Mouse (Mus musculus) small intestine, adult 2 months (tissue): ENCODE measurements around the gene Porcn. TPM values are rescaled to one million over a fixed set of nuclear protein-coding genes. Genes with fewer than 3 reads are reported as not detected.
A peak's percentile ranks its signal among the peaks of the same experiment; 100 is the strongest.

Source experiments
- H3K27ac ChIP-seq: fragments of 200-500 bp; 2 replicates; pipeline ENCODE4 v1.5.1; 2012; ENCODE audit warnings: low read depth, low read length, control low read depth, inconsistent platforms; ENCODE audit not compliant: insufficient read depth
- H3K27me3 ChIP-seq: fragments of 200-500 bp; 2 replicates; pipeline ENCODE4 v1.6.1; 2012; ENCODE audit warnings: mild to moderate bottlenecking, moderate library complexity, low read length, inconsistent platforms; ENCODE audit not compliant: control insufficient read depth, insufficient read depth
- H3K36me3 ChIP-seq: fragments of 200-500 bp; 2 replicates; pipeline ENCODE4 v1.6.1; 2012; ENCODE audit warnings: mild to moderate bottlenecking, low read length, control low read depth, inconsistent platforms; ENCODE audit not compliant: control insufficient read depth, insufficient read depth
- H3K4me1 ChIP-seq: fragments of 200-500 bp; 2 replicates; pipeline ENCODE4 v1.6.1; 2012; ENCODE audit warnings: low read length, inconsistent platforms, mixed read lengths; ENCODE audit not compliant: control insufficient read depth, insufficient read depth, insufficient read length
- H3K4me3 ChIP-seq: fragments of 200-500 bp; 2 replicates; pipeline ENCODE4 v1.5.1; 2012; ENCODE audit warnings: low read depth, mild to moderate bottlenecking, control low read depth, inconsistent platforms, low read length, moderate library complexity
- CTCF ChIP-seq: fragments of 200-500 bp; IDR thresholded peaks from 2 replicates; pipeline ENCODE4 v1.5.1; 2012; ENCODE audit warnings: low read depth, mild to moderate bottlenecking, control low read depth, inconsistent platforms, low read length, moderate library complexity, mixed read lengths; ENCODE audit not compliant: insufficient replicate concordance, insufficient read length; ENCODE audit errors: extremely low read depth
- POLR2A ChIP-seq: fragments of 200-500 bp; IDR thresholded peaks from 2 replicates; pipeline ENCODE4 v1.6.1; 2012; ENCODE audit warnings: low read depth, mild to moderate bottlenecking, control low read depth, inconsistent platforms, low read length, moderate library complexity
- WGBS: fragments of 180-500 bp; shearing (Covaris S2); methylation state at CpG from one replicate; pipeline ENCODE4 v1.1.7; 2018; 5-methylcytosine and 5-hydroxymethylcytosine counted together
- polyA plus RNA-seq: library from polyadenylated mRNA; depleted of rRNA; stranded (reverse); fragments of >200 nt; gene quantifications from 2 replicates; pipeline ENCODE4 v1.2.3, GENCODE M21; 2012

Gene Porcn
- polyA plus RNA-seq, 1 experiment, result 6.8 TPM

GRCm38 (mm10) chrX:8206694-8207197, 421 bp upstream of the Porcn start:
- Histone ChIP-seq H3K27ac (no peak overlapping the region), H3K4me3 (peak overlapping the region; percentile 73), H3K27me3 (no peaks in the 10 kb centered on the region), H3K4me1 (no peaks in the 10 kb centered on the region; the same call in 1 of the 2 replicates), H3K36me3 (no peaks in the 10 kb centered on the region)
- 6% methylated on average over 11 of the region's 11 CpGs for WGBS
- TF ChIP-seq POLR2A (no peak), CTCF (no peak)

- WGBS, result 54% methylated on average over 7 of the region's 7 CpGs
- no peaks in the 10 kb centered on the region for H3K36me3 ChIP-seq
- H3K4me3 ChIP-seq, result no peak overlapping the region
- no peaks in the 10 kb centered on the region; the same call in 1 of the 2 replicates for H3K4me1 ChIP-seq
- TF ChIP-seq POLR2A, result no peak
- no peak for TF ChIP-seq CTCF
- H3K27ac ChIP-seq, result no peak overlapping the region
- H3K27me3 ChIP-seq, result no peaks in the 10 kb centered on the region
Observed at GRCm38 (mm10) chrX:8205551-8205950, 774 bp downstream of the Porcn start.

GRCm38 (mm10) chrX:8205088-8205487, 1.2 kb downstream of the Porcn start:
- no peak overlapping the region for H3K4me3 ChIP-seq

DNA sequence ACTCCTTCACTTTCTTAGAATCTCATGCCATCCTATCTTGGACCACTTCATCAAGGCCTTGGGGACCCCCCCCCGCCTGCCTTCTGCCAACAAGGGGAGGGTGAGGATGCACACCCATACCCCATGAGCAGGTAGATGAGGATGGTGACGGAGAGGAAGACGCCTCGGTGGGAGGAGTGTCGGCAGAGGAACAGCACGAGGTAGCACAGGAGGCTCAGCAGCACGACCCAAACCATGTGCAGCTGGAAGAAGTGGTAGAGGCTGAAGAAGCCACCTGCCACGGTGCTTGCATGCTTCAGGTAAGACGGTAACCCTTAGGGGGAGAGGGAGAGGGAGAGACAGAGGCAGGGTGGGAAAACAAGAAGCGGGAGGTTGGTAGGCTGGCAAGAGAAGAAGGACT, 2.2 kb downstream of the Porcn start:
- TF ChIP-seq CTCF (no peak), POLR2A (no peak)
- 87% methylated on average over 10 of the region's 10 CpGs for WGBS
- no peaks in the 10 kb centered on the region for H3K27me3 ChIP-seq
- H3K27ac ChIP-seq, result no peak overlapping the region
- no peaks in the 10 kb centered on the region; the same call in 1 of the 2 replicates for H3K4me1 ChIP-seq
- no peaks in the 10 kb centered on the region for H3K36me3 ChIP-seq
- H3K4me3 ChIP-seq, result no peak overlapping the region

More at GRCm38 (mm10) chrX:8205088-8205487, 1.2 kb downstream of the Porcn start:
- Histone ChIP-seq H3K27ac (no peak overlapping the region), H3K27me3 (no peaks in the 10 kb centered on the region), H3K36me3 (no peaks in the 10 kb centered on the region), H3K4me1 (no peaks in the 10 kb centered on the region; the same call in 1 of the 2 replicates)
- WGBS, result 72% methylated on average over 4 of the region's 4 CpGs
- no peak for TF ChIP-seq POLR2A
- TF ChIP-seq CTCF, result no peak

GRCm38 (mm10) chrX:8203105-8203504, 3.2 kb downstream of the Porcn start:
- H3K36me3 ChIP-seq, result no peaks in the 10 kb centered on the region
- no peak overlapping the region for H3K4me3 ChIP-seq
- H3K4me1 ChIP-seq, result no peaks in the 10 kb centered on the region; the same call in 1 of the 2 replicates
- H3K27ac ChIP-seq, result no peak overlapping the region
- H3K27me3 ChIP-seq, result no peaks in the 10 kb centered on the region
- 88% methylated on average over 14 of the region's 14 CpGs for WGBS
- TF ChIP-seq CTCF, result no peak

- WGBS, result 11% methylated on average over 10 of the region's 10 CpGs
- TF ChIP-seq POLR2A (no peak), CTCF (no peak)
- H3K36me3 ChIP-seq, result peaks cover 2% of the 10 kb centered on the region; the same call in 1 of the 2 replicates
Observed at GRCm38 (mm10) chrX:8193419-8193723, 13.0 kb downstream of the Porcn start, which contains the start of gene Ebp. Gene Ebp (minus strand): TSS chrX:8193512.

DNA sequence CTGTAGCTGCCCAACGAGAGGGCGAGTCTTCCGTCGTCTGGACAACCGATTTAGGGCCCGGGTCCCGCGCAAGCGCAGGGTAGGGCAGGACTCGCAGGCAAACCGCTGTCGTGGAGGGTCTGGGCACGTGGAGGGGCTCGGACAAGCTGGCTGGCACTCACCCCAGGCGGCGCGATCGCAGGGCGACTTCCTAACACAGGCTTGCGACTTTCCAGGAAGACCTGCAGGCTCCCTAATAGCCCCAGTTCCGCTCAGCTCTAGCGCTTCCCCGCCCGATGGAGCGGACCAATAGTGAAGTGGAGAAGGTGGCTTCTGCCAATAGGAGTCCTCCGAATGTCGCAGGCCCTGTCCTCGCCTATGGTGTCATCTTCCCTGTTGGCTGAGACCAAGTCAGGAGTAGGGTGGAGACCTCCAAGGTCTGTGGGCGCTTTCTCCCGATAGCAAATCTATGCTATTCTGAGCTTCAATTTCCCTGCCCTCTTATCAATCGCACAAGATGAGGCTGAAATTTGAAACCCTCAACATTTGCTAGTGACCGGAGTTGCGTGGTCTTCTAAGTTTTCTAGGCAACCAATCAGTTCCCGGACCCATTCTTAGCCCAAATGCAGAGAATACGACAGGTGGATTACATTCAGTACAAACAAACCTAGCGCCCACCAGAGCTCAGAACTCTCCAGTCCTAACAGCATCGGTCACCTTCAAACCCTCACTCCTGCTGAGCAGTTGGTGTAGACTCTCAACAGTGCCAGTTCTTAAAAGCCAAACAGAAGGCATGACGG, 13.5 kb downstream of the Porcn start:
- no peak for TF ChIP-seq CTCF
- TF ChIP-seq POLR2A, result peak; percentile 88
- Histone ChIP-seq H3K4me1 (no peaks in the 10 kb centered on the region; the same call in 1 of the 2 replicates), H3K4me3 (peak overlapping the region; percentile 90), H3K27ac (peak overlapping the region; percentile 82), H3K36me3 (peaks cover 2% of the 10 kb centered on the region; the same call in 1 of the 2 replicates), H3K27me3 (no peaks in the 10 kb centered on the region)
- 9% methylated on average over 38 of the region's 38 CpGs for WGBS

More at GRCm38 (mm10) chrX:8193419-8193723, 13.0 kb downstream of the Porcn start, which contains the start of gene Ebp:
- peak within 1 kb of the TSS; percentile 90 for H3K4me3 ChIP-seq
- H3K27me3 ChIP-seq, result no peaks in the 10 kb centered on the region
- no peaks in the 10 kb centered on the region; the same call in 1 of the 2 replicates for H3K4me1 ChIP-seq
- peak within 1 kb of the TSS; percentile 82 for H3K27ac ChIP-seq

GRCm38 (mm10) chrX:8192126-8192639, 14.1 kb downstream of the Porcn start:
- H3K27me3 ChIP-seq, result no peaks in the 10 kb centered on the region
- no peak for TF ChIP-seq POLR2A
- TF ChIP-seq CTCF, result no peak
- H3K36me3 ChIP-seq, result peaks cover 4% of the 10 kb centered on the region; the same call in 1 of the 2 replicates
- no peak overlapping the region for H3K27ac ChIP-seq
- 5% methylated on average over 13 of the region's 13 CpGs for WGBS
- no peaks in the 10 kb centered on the region; the same call in 1 of the 2 replicates for H3K4me1 ChIP-seq
- H3K4me3 ChIP-seq, result peak overlapping the region; percentile 90
